Mouse (Mus musculus): ENCODE measurements around the gene Srxn1.

Gene Srxn1

DNA sequence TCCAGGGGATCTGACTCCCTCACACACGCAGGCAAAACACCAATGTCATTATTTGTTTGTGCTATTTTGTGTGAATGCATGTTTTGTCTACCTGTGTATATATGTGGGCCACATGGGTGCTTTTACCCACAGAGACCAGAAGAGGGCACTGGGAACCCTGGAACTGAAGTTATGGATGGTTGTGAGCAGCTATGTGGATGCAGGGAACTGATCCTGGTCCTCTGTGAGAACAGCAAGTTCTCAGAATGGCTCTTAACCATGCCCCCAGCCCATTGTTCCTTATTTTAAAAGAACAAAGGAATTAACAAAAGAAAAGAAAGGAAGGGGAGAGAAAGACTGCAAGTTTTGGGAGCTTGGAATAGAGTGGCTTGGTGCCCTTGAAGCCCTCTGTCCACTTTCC, 54.2 kb downstream of the Srxn1 start:
- CTCF ChIA-PET: no interaction called here
